Mouse (Mus musculus): ENCODE measurements around the gene Akap6. TPM values are rescaled to one million over a fixed set of nuclear protein-coding genes. Genes with fewer than 3 reads are reported as not detected.

Akap6 gene
- total RNA-seq, 4 experiments from 2014 or later, result 147 to 178 (median 161) TPM

GRCm38 (mm10) chr12:52847830-52848518, 148.8 kb downstream of the Akap6 start:
- no peak for DNase-seq (ENCODE audit: low spot score in 2 of 2)

- no peak for DNase-seq (ENCODE audit: low spot score in 2 of 2)
Observed at GRCm38 (mm10) chr12:52848519-52848855, 149.3 kb downstream of the Akap6 start.

GRCm38 (mm10) chr12:52849297-52849696, 150.1 kb downstream of the Akap6 start:
- DNase-seq (ENCODE audit: low spot score in 2 of 2), result no peak

GRCm38 (mm10) chr12:52850332-52851036, 151.3 kb downstream of the Akap6 start:
- DNase-seq (ENCODE audit: low spot score in 2 of 2), result no peak

GRCm38 (mm10) chr12:52851221-52851620, 152.0 kb downstream of the Akap6 start:
- no peak for DNase-seq (ENCODE audit: low spot score in 2 of 2)

- no peak for DNase-seq (ENCODE audit: low spot score in 2 of 2)
Observed at GRCm38 (mm10) chr12:52854236-52854679, 155.1 kb downstream of the Akap6 start.

GRCm38 (mm10) chr12:52856104-52856503, 156.9 kb downstream of the Akap6 start:
- no peak for DNase-seq (ENCODE audit: low spot score in 2 of 2)

GRCm38 (mm10) chr12:52857306-52857705, 158.1 kb downstream of the Akap6 start:
- no peak for DNase-seq (ENCODE audit: low spot score in 2 of 2)

- no peak for DNase-seq (ENCODE audit: low spot score in 2 of 2)
Observed at GRCm38 (mm10) chr12:52861922-52862321, 162.7 kb downstream of the Akap6 start.

GRCm38 (mm10) chr12:52868000-52868624, 168.9 kb downstream of the Akap6 start:
- no peak for DNase-seq (ENCODE audit: low spot score in 2 of 2)

- no peak for DNase-seq (ENCODE audit: low spot score in 2 of 2)
Observed at GRCm38 (mm10) chr12:52871604-52872003, 172.4 kb downstream of the Akap6 start.

- DNase-seq (ENCODE audit: low spot score in 2 of 2), result no peak
Observed at GRCm38 (mm10) chr12:52874332-52874923, 175.2 kb downstream of the Akap6 start.

- no peak for DNase-seq (ENCODE audit: low spot score in 2 of 2)
Observed at GRCm38 (mm10) chr12:52876065-52876464, 176.9 kb downstream of the Akap6 start.

- DNase-seq (ENCODE audit: low spot score in 2 of 2), result no peak
Observed at GRCm38 (mm10) chr12:52876978-52877769, 178.0 kb downstream of the Akap6 start.

GRCm38 (mm10) chr12:52879324-52879723, 180.1 kb downstream of the Akap6 start:
- DNase-seq (ENCODE audit: low spot score in 2 of 2), result no peak

- DNase-seq (ENCODE audit: low spot score in 2 of 2), result no peak
Observed at GRCm38 (mm10) chr12:52892519-52892918, 193.3 kb downstream of the Akap6 start.

- DNase-seq (ENCODE audit: low spot score in 2 of 2), result no peak
Observed at GRCm38 (mm10) chr12:52893656-52894405, 194.6 kb downstream of the Akap6 start.

- DNase-seq (ENCODE audit: low spot score in 2 of 2), result peak; percentile 34 to 43
Observed at GRCm38 (mm10) chr12:52895672-52896460, 196.7 kb downstream of the Akap6 start.

- no peak for DNase-seq (ENCODE audit: low spot score in 2 of 2)
Observed at GRCm38 (mm10) chr12:52896785-52897184, 197.6 kb downstream of the Akap6 start.

- DNase-seq (ENCODE audit: low spot score in 2 of 2), result no peak
Observed at GRCm38 (mm10) chr12:52898130-52898529, 198.9 kb downstream of the Akap6 start.
